Mouse (Mus musculus) ES-E14 (cell line): ENCODE data around the gene Izumo1r. TPM values are rescaled to one million over a fixed set of nuclear protein-coding genes. Genes with fewer than 3 reads are reported as not detected.

Source experiments
- DNase-seq: peaks from one replicate; pipeline ENCODE4 v3.0.0-alpha.2; 2013; ENCODE audit warnings: low read depth, low spot score
- H3K27ac ChIP-seq: 2 replicates; pipeline ENCODE4 v1.5.1; 2012; ENCODE audit warnings: low read depth, mild to moderate bottlenecking, low read length, moderate library complexity, mixed read lengths; ENCODE audit not compliant: poor library complexity, insufficient read depth, severe bottlenecking
- H3K36me3 ChIP-seq: 2 replicates; pipeline ENCODE4 v1.6.1; 2012; ENCODE audit warnings: mild to moderate bottlenecking, low read length, moderate library complexity, mixed read lengths; ENCODE audit not compliant: control insufficient read depth, poor library complexity, insufficient read depth, severe bottlenecking
- H3K4me1 ChIP-seq, 2 experiments: fragments of 150-350 bp in 1 of 2; sonication (generic) in 1 of 2; 2 replicates each; pipeline ENCODE4 v1.6.1; 2012; ENCODE audit warnings: low read length in 2 of 2, mild to moderate bottlenecking in 1 of 2, mixed read lengths in 1 of 2; ENCODE audit not compliant: control insufficient read depth in 2 of 2, insufficient read depth in 2 of 2, poor library complexity in 1 of 2
- H3K4me3 ChIP-seq, 2 experiments: fragments of 150-350 bp in 1 of 2; sonication (generic) in 1 of 2; 2 replicates each; pipeline ENCODE4 v1.5.1; 2012; ENCODE audit warnings: low read length in 2 of 2, low read depth in 1 of 2, mild to moderate bottlenecking in 1 of 2, mixed read lengths in 1 of 2; ENCODE audit not compliant: insufficient read depth in 1 of 2, poor library complexity in 1 of 2, severe bottlenecking in 1 of 2
- H3K9ac ChIP-seq: 2 replicates; pipeline ENCODE4 v1.6.1; 2012; ENCODE audit warnings: low read depth, mild to moderate bottlenecking, low read length, mixed read lengths; ENCODE audit not compliant: poor library complexity, insufficient read depth, severe bottlenecking
- H3K9me3 ChIP-seq: fragments of 150-350 bp; sonication (generic); 2 replicates; pipeline ENCODE4 v1.6.1; 2012; ENCODE audit warnings: low read depth, mild to moderate bottlenecking, low read length; ENCODE audit not compliant: control insufficient read depth, insufficient read depth
- CHD2 ChIP-seq: IDR thresholded peaks from 2 replicates; pipeline ENCODE4 v1.6.1; 2014; ENCODE audit warnings: mild to moderate bottlenecking, low read depth, low read length, inconsistent platforms
- HCFC1 ChIP-seq: IDR thresholded peaks from 2 replicates; pipeline ENCODE4 v1.6.1; 2012; ENCODE audit warnings: low read length, inconsistent platforms, borderline replicate concordance; ENCODE audit not compliant: insufficient read depth
- MAFK ChIP-seq: IDR thresholded peaks from 2 replicates; pipeline ENCODE4 v1.6.1; 2014; ENCODE audit warnings: mild to moderate bottlenecking, low read depth, low read length, inconsistent platforms; ENCODE audit not compliant: insufficient read depth
- ZC3H11A ChIP-seq: IDR thresholded peaks from 2 replicates; pipeline ENCODE4 v1.6.1; 2012; ENCODE audit warnings: low read depth, mild to moderate bottlenecking, inconsistent platforms, low read length, borderline replicate concordance
- ZNF384 ChIP-seq: IDR thresholded peaks from 2 replicates; pipeline ENCODE4 v1.6.1; 2012; ENCODE audit warnings: low read depth, low read length, inconsistent platforms
- in situ Hi-C, 2 experiments: fragments of 600-800 bp; cut with MboI; formaldehyde crosslinking; loops; one replicate each; pipeline ENCODE4 v1.15.1; 2025; ENCODE audit warnings: low sequenced_read_pairs in 2 of 2, inconsistent platforms in 1 of 2; ENCODE audit not compliant: unreplicated experiment in 2 of 2
- total RNA-seq: library from RNA; depleted of rRNA; stranded (reverse); fragments of 300-350 nt; gene quantifications from 2 replicates; pipeline ENCODE4 v1.2.3, GENCODE M21; 2012; rRNA removed

Izumo1r gene
- 0.16 and 0.31 TPM in 2 replicates for total RNA-seq

DNA sequence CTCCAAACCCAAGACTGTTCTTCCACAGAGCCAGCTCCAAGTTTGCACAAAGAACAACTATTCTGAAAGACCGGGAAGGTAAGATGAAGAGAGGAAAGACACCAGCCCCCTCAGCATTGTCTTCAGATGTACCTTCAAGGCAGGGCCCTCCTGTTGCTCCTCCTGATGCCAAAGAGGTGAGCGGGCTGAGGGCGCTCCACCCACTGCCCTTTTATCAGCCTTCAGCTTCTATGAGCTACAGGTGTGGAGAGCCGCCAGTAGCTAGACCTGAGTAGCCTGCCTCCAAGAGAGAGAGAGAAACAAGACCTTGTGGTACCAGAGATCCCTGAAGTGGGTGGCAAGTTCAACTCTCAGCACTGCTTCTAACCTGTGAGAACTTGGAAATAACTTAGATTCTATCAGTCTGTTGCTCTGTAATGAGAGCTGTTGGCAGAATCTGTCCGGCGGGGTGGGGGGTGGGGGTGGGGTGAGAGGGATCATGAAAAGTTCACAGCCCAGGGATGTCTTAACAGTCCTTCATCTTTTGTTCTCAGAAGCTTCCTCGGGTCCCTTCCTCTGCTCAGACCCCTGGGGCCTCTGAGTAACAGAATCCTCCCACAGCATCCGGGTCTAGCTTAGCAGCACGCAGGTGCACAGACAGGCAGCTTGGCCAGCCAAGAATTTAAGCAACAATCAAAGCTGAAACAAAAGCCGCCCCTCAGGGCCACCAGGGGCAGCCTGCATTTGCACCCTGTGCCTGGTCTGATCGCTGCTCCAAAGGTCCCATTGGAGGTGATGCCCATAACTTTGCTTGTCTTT is at the start of gene Izumo1r:
TSS of gene Izumo1r (minus strand) at position 369 of the 798 bp plus-strand sequence.
- no peaks in the 10 kb centered on the region for H3K36me3 ChIP-seq
- no peaks in the 10 kb centered on the region for H3K9me3 ChIP-seq
- TF ChIP-seq MAFK: no peak
- no peak within 1 kb of the TSS for H3K4me3 ChIP-seq
- DNase-seq: no peak
- H3K9ac ChIP-seq: no peak within 1 kb of the TSS
- in situ Hi-C loops: no loop called here
- no peak within 1 kb of the TSS for H3K27ac ChIP-seq
- peaks cover 0 to 15% of the 10 kb centered on the region in 2 experiments; a peak in 2 of 4 replicates for H3K4me1 ChIP-seq

GRCm38 (mm10) chr9:14951072-14951471 is 47.3 kb upstream of the Izumo1r start:
- no peak overlapping the region for H3K4me3 ChIP-seq
- no peaks in the 10 kb centered on the region for H3K9me3 ChIP-seq
- H3K36me3 ChIP-seq: no peaks in the 10 kb centered on the region
- no peak overlapping the region for H3K9ac ChIP-seq
- in situ Hi-C loops: no loop called here
- no peak overlapping the region for H3K27ac ChIP-seq
- H3K4me1 ChIP-seq: no peaks in the 10 kb centered on the region
- DNase-seq: no peak
- no peak for TF ChIP-seq HCFC1
- no peak for TF ChIP-seq ZNF384
- no peak for TF ChIP-seq CHD2
- TF ChIP-seq MAFK: no peak
- TF ChIP-seq ZC3H11A: no peak

DNA sequence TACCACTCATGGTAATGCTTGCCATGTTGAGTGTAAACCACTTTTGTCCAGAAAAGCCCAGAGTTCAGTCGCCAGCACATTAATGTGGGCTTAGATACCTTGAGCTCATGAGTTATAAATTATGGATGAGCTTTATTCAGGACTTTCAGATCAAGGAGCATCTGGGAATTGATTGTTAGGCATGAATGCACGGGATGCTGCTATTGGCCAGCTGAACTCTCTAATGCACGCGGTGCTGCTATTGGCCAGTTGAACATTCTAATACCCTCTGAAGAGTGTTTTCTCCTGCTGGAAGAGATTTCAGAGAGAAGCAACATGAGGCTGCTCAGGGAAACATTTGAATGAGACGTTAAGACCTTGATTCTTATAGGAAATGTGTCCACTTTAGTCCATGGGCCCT is 45.1 kb upstream of the Izumo1r start:
- Histone ChIP-seq H3K9me3 (no peaks in the 10 kb centered on the region), H3K4me1 (no peaks in the 10 kb centered on the region), H3K4me3 (no peak overlapping the region), H3K9ac (no peak overlapping the region), H3K27ac (no peak overlapping the region), H3K36me3 (no peaks in the 10 kb centered on the region)
- in situ Hi-C loops: no loop called here
- DNase-seq: no peak
- TF ChIP-seq CHD2 (no peak), MAFK (no peak), ZNF384 (no peak), HCFC1 (no peak), ZC3H11A (no peak)

- Histone ChIP-seq H3K4me3 (no peak overlapping the region), H3K36me3 (no peaks in the 10 kb centered on the region), H3K9me3 (no peaks in the 10 kb centered on the region), H3K27ac (no peak overlapping the region), H3K4me1 (no peaks in the 10 kb centered on the region), H3K9ac (no peak overlapping the region)
- no peak for TF ChIP-seq ZC3H11A
- TF ChIP-seq HCFC1: no peak
- DNase-seq: no peak
- in situ Hi-C loops: no loop called here
Observed at GRCm38 (mm10) chr9:14946677-14947076, 42.9 kb upstream of the Izumo1r start.

GRCm38 (mm10) chr9:14945919-14946318 is 42.2 kb upstream of the Izumo1r start:
- no peaks in the 10 kb centered on the region for H3K4me1 ChIP-seq
- no peak overlapping the region for H3K9ac ChIP-seq
- in situ Hi-C loops: no loop called here
- no peak overlapping the region for H3K27ac ChIP-seq
- no peaks in the 10 kb centered on the region for H3K9me3 ChIP-seq
- H3K4me3 ChIP-seq: no peak overlapping the region
- DNase-seq: no peak
- no peaks in the 10 kb centered on the region for H3K36me3 ChIP-seq
- TF ChIP-seq HCFC1: no peak
- no peak for TF ChIP-seq CHD2
- no peak for TF ChIP-seq ZNF384
- TF ChIP-seq MAFK: no peak
- TF ChIP-seq ZC3H11A: no peak
